Mouse (Mus musculus) myocyte (in vitro differentiated cells): ENCODE data around the gene Gm45808. TPM values are rescaled to one million over a fixed set of nuclear protein-coding genes. Genes with fewer than 3 reads are reported as not detected.

Source experiments
- H3K27me3 ChIP-seq: one replicate; pipeline ENCODE4 v1.6.1; 2011; ENCODE audit not compliant: control insufficient read depth, insufficient read depth, insufficient read length
- H3K36me3 ChIP-seq: one replicate; pipeline ENCODE4 v1.6.1; 2011; ENCODE audit not compliant: control insufficient read depth, insufficient read depth
- H3K4me2 ChIP-seq: one replicate; pipeline ENCODE4 v1.6.1; 2011; ENCODE audit warnings: low read depth, control low read depth
- H3K4me3 ChIP-seq: one replicate; pipeline ENCODE4 v1.5.1; 2011; ENCODE audit warnings: mild to moderate bottlenecking, control low read depth, moderate library complexity
- H3K79me2 ChIP-seq: one replicate; pipeline ENCODE4 v1.6.1; 2011; ENCODE audit not compliant: control insufficient read depth, insufficient read depth
- H3ac ChIP-seq: one replicate; pipeline ENCODE4 v1.6.1; 2011; ENCODE audit not compliant: control insufficient read depth, insufficient read length
- CEBPB ChIP-seq: IDR thresholded peaks from 2 replicates; pipeline ENCODE4 v1.6.1; 2011; ENCODE audit warnings: mild to moderate bottlenecking, moderate library complexity; ENCODE audit not compliant: poor library complexity, insufficient read depth, severe bottlenecking
- E2F4 ChIP-seq: IDR thresholded peaks from one replicate; pipeline ENCODE4 v1.6.1; 2011; ENCODE audit warnings: mild to moderate bottlenecking, control low read depth, moderate library complexity; ENCODE audit not compliant: insufficient read depth
- MAX ChIP-seq: IDR thresholded peaks from one replicate; pipeline ENCODE4 v1.6.1; 2011; ENCODE audit warnings: low read depth, mild to moderate bottlenecking, control low read depth
- MYOD1 ChIP-seq, 3 experiments: IDR thresholded peaks; one replicate each; pipeline ENCODE4 v1.6.1; 2011; ENCODE audit warnings: control low read depth in 2 of 3, low read depth in 2 of 3, mild to moderate bottlenecking in 2 of 3, moderate library complexity in 1 of 3; ENCODE audit not compliant: insufficient read length in 2 of 3, control insufficient read depth in 1 of 3
- MYOG ChIP-seq, 3 experiments: IDR thresholded peaks; one replicate each; pipeline ENCODE4 v1.6.1; 2011; ENCODE audit warnings: control low read depth in 2 of 3, low read depth in 2 of 3, mild to moderate bottlenecking in 2 of 3; ENCODE audit not compliant: insufficient read length in 2 of 3, control insufficient read depth in 1 of 3, insufficient read depth in 1 of 3
- POLR2A ChIP-seq: IDR thresholded peaks from one replicate; pipeline ENCODE4 v1.6.1; 2011; ENCODE audit warnings: low read depth, mild to moderate bottlenecking, control low read depth, moderate library complexity; ENCODE audit not compliant: insufficient read length
- POLR2AphosphoS2 ChIP-seq: IDR thresholded peaks from one replicate; pipeline ENCODE4 v1.6.1; 2011; ENCODE audit warnings: low read depth, control low read depth; ENCODE audit not compliant: insufficient read length
- REST ChIP-seq: IDR thresholded peaks from one replicate; pipeline ENCODE4 v1.6.1; 2011; ENCODE audit warnings: mild to moderate bottlenecking, control low read depth, moderate library complexity; ENCODE audit not compliant: insufficient read depth, insufficient read length
- SRF ChIP-seq: IDR thresholded peaks from one replicate; pipeline ENCODE4 v1.6.1; 2011; ENCODE audit warnings: low read depth; ENCODE audit not compliant: control insufficient read depth, insufficient read length
- TCF12 ChIP-seq: IDR thresholded peaks from one replicate; pipeline ENCODE4 v1.6.1; 2011; ENCODE audit warnings: mild to moderate bottlenecking, control low read depth; ENCODE audit not compliant: poor library complexity, insufficient read depth, severe bottlenecking
- TCF3 ChIP-seq: IDR thresholded peaks from one replicate; pipeline ENCODE4 v1.6.1; 2011; ENCODE audit warnings: low read depth, control low read depth; ENCODE audit not compliant: insufficient read length
- USF1 ChIP-seq: IDR thresholded peaks from one replicate; pipeline ENCODE4 v1.6.1; 2011; ENCODE audit warnings: low read depth, mild to moderate bottlenecking, control low read depth, moderate library complexity
- polyA plus RNA-seq: library from polyadenylated mRNA; unstranded; fragments of >200 nt; fragmentation: generic; extraction: Trizol; gene quantifications from one replicate; pipeline ENCODE4 v1.2.1, GENCODE M21; 2012; ENCODE audit warnings: missing spikeins

The Gm45808 gene
- polyA plus RNA-seq, 1 experiment = not detected

DNA sequence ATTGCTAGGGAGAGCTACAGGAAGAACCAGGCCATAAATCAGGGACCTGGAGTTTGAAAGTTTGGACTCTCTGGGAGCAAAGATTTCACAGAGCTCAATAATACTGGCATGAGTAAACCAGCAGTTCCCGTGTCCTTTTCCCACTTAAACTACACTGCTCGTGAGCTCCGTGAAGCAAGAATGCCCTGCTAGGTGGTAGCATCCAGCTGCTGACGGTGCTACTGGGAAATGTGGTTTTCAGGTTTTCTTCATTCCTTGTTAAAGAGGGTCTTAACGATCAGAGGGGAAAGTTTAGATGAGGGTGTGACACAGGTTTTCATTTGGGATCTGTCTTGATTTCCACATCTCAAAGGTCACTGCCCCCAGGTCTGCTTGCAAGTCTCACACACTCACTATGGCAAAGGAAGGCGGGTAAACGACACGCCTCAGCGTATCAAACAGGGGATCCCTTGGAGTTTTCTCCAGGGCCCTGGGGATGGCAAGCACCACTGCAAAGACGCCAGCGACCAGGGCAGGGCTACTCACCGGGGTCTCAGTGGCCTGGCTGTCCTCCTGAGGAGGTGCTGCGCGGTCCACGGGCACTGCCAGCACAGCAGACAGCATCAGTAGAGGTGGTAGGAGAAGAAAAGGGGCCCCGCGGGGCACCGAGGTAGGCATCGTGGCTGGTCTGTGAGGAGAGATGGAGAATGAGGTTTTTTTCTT lies 22.7 kb upstream of the Gm45808 start:
- Histone ChIP-seq H3K79me2 (no peaks in the 10 kb centered on the region), H3K27me3 (no peaks in the 10 kb centered on the region), H3K4me2 (peak overlapping the region; percentile 92), H3K36me3 (no peaks in the 10 kb centered on the region), H3ac (peak overlapping the region; percentile 48), H3K4me3 (peak overlapping the region; percentile 74)
- TF ChIP-seq MAX = no peak
- no peak for TF ChIP-seq MYOD1 (IDR thresholded peaks at IDR 0.05; ENCODE audit: control insufficient read depth in 1 of 3, insufficient read length in 2 of 3, low read depth in 2 of 3)
- no peak for TF ChIP-seq TCF3
- no peak for TF ChIP-seq POLR2A
- no peak for TF ChIP-seq E2F4
- no peak for TF ChIP-seq TCF12
- TF ChIP-seq MYOG (IDR thresholded peaks at IDR 0.05; ENCODE audit: control insufficient read depth in 1 of 3, insufficient read depth in 1 of 3, insufficient read length in 2 of 3, low read depth in 2 of 3) = no peak

DNA sequence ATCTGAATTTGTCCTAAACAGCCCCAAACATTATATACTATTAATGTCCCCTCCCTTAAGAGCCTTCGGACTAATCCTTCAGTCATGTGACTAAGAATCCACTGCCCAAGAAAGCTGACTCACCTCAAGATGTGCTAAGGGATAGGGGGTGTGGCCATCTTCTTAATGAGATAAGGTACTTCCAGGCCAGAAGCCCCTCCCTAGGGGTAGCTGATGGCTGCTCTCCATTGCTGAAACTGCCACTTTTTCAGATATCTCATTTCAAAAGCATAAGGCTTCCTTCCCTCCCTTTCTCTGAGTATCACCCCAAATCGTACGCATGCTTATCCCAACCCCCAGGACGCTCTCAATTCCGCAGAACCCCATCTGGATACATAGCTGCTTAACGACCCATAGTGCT lies 21.9 kb upstream of the Gm45808 start:
- no peaks in the 10 kb centered on the region for H3K36me3 ChIP-seq
- H3K27me3 ChIP-seq = no peaks in the 10 kb centered on the region
- H3K4me2 ChIP-seq = peak overlapping the region; percentile 92
- H3ac ChIP-seq = no peak overlapping the region
- TF ChIP-seq CEBPB = no peak
- peak; percentile 22 for TF ChIP-seq USF1
- no peak for TF ChIP-seq MAX
- no peaks in the 10 kb centered on the region for H3K79me2 ChIP-seq
- H3K4me3 ChIP-seq = peak overlapping the region; percentile 74

- no peak overlapping the region for H3K4me3 ChIP-seq
- no peaks in the 10 kb centered on the region for H3K79me2 ChIP-seq
- H3ac ChIP-seq = no peak overlapping the region
- no peaks in the 10 kb centered on the region for H3K27me3 ChIP-seq
- H3K36me3 ChIP-seq = no peaks in the 10 kb centered on the region
- no peak for TF ChIP-seq MYOD1 (IDR thresholded peaks at IDR 0.05; ENCODE audit: control insufficient read depth in 1 of 3, insufficient read length in 2 of 3, low read depth in 2 of 3)
- TF ChIP-seq POLR2AphosphoS2 = no peak
- TF ChIP-seq MYOG (IDR thresholded peaks at IDR 0.05; ENCODE audit: control insufficient read depth in 1 of 3, insufficient read depth in 1 of 3, insufficient read length in 2 of 3, low read depth in 2 of 3) = no peak
- TF ChIP-seq REST = no peak
- TF ChIP-seq USF1 = no peak
- TF ChIP-seq TCF12 = no peak
- no peak for TF ChIP-seq TCF3
- H3K4me2 ChIP-seq = no peak overlapping the region
These were observed 21.0 kb upstream of the Gm45808 start for GRCm38 (mm10) chr7:45507583-45507982.

DNA sequence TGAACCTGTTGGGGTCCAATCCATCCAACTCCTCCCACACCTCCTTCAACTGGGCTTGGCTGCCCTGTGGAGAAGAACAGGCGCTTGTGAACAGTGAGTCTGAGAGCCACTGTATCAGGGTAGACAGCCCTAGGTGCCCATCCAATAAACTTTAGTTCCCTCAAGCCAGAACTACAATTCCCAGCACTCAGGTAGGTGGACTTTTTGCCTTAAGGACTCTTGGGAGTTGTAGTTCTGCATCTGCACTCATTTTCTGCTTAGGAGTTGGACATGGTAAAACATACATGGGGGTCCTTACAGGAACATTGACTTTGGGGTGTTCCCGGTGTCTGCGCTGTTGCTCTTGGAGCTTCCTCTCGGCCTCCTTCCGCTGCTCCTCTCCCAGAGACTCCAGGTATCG lies 11.8 kb upstream of the Gm45808 start:
- Histone ChIP-seq H3K4me2 (no peak overlapping the region), H3K4me3 (no peak overlapping the region), H3K79me2 (no peaks in the 10 kb centered on the region), H3K36me3 (peaks cover 5% of the 10 kb centered on the region), H3K27me3 (no peaks in the 10 kb centered on the region), H3ac (no peak overlapping the region)
- TF ChIP-seq MAX = no peak
- TF ChIP-seq MYOD1 (IDR thresholded peaks at IDR 0.05; ENCODE audit: control insufficient read depth in 1 of 3, insufficient read length in 2 of 3, low read depth in 2 of 3) = no peak
- no peak for TF ChIP-seq POLR2AphosphoS2
- TF ChIP-seq CEBPB = no peak

GRCm38 (mm10) chr7:45494548-45494947 lies 7.9 kb upstream of the Gm45808 start:
- Histone ChIP-seq H3K4me3 (no peak overlapping the region), H3K27me3 (no peaks in the 10 kb centered on the region), H3K36me3 (no peaks in the 10 kb centered on the region), H3K79me2 (no peaks in the 10 kb centered on the region), H3ac (no peak overlapping the region), H3K4me2 (no peak overlapping the region)
- TF ChIP-seq SRF = no peak
- no peak for TF ChIP-seq MYOD1 (IDR thresholded peaks at IDR 0.05; ENCODE audit: control insufficient read depth in 1 of 3, insufficient read length in 2 of 3, low read depth in 2 of 3)
- TF ChIP-seq USF1 = no peak
- TF ChIP-seq CEBPB = no peak
- no peak for TF ChIP-seq MAX
- no peak for TF ChIP-seq TCF3
- TF ChIP-seq TCF12 = no peak
- TF ChIP-seq POLR2A = no peak
- no peak for TF ChIP-seq REST
- TF ChIP-seq E2F4 = no peak
- TF ChIP-seq POLR2AphosphoS2 = no peak
- no peak for TF ChIP-seq MYOG (IDR thresholded peaks at IDR 0.05; ENCODE audit: control insufficient read depth in 1 of 3, insufficient read depth in 1 of 3, insufficient read length in 2 of 3, low read depth in 2 of 3)
